Mouse (Mus musculus) embryonic facial prominence, embryonic 12.5 days (tissue): ENCODE data around the gene Zfp212. TPM values are rescaled to one million over a fixed set of nuclear protein-coding genes. Genes with fewer than 3 reads are reported as not detected.

Experiments
- polyA plus RNA-seq: library from polyadenylated mRNA; unstranded; fragments of >200 nt; fragmentation: Nextera tagmentation; extraction: Ambion mirVana; gene quantifications from 2 replicates; pipeline ENCODE4 v1.2.1, GENCODE M21; 2016

The Zfp212 gene
- polyA plus RNA-seq, 1 experiment from 2014 or later = 21.8 TPM

Other genes with a start within 250 kb of the Zfp212 start
- 298 and 300 TPM in 2 replicates for gene Pdia4, start 107.0 kb upstream of the Zfp212 start, polyA plus RNA-seq
- gene Zfp786, start 89.6 kb upstream of the Zfp212 start, polyA plus RNA-seq = 7.9 and 8.0 TPM in 2 replicates
- 11.2 and 12.0 TPM in 2 replicates for gene Zfp398, start 84.8 kb upstream of the Zfp212 start, polyA plus RNA-seq
- 27.1 and 29.2 TPM in 2 replicates for gene Zfp282, start 43.3 kb upstream of the Zfp212 start, polyA plus RNA-seq
- 14.7 and 15.3 TPM in 2 replicates for gene Zfp956, start 32.9 kb downstream of the Zfp212 start, polyA plus RNA-seq
- gene Zfp777, start 128.4 kb downstream of the Zfp212 start, polyA plus RNA-seq = 11.0 and 11.7 TPM in 2 replicates
- gene Zfp746, start 166.1 kb downstream of the Zfp212 start, polyA plus RNA-seq = 33.6 and 33.9 TPM in 2 replicates